Mouse (Mus musculus) embryonic fibroblast, embryonic 13.5 days (primary cell): ENCODE measurements at regions not wholly inside any gene's neighbourhood (a gene's known extent, or its start where the extent isn't known, plus 50 kb on each side); places are given as distances from the start of the nearest gene placed in this dataset.
A peak's percentile ranks its signal among the peaks of the same experiment; 100 is the strongest.

ENCODE experiments used
- H3K27ac ChIP-seq: 2 replicates; pipeline ENCODE4 v1.5.1; 2012; ENCODE audit warnings: low read length, control low read depth, inconsistent platforms; ENCODE audit not compliant: insufficient read depth
- H3K4me1 ChIP-seq: 2 replicates; pipeline ENCODE4 v1.6.1; 2011; ENCODE audit warnings: low read length; ENCODE audit not compliant: control insufficient read depth, insufficient read depth
- H3K4me3 ChIP-seq: 2 replicates; pipeline ENCODE4 v1.5.1; 2011; ENCODE audit warnings: mild to moderate bottlenecking, control low read depth, low read length; ENCODE audit not compliant: insufficient read depth
- CTCF ChIP-seq: IDR thresholded peaks from 2 replicates; pipeline ENCODE4 v1.5.1; 2011; ENCODE audit warnings: mild to moderate bottlenecking, control low read depth, low read length, moderate library complexity, borderline replicate concordance; ENCODE audit not compliant: insufficient read depth
- POLR2A ChIP-seq: IDR thresholded peaks from 2 replicates; pipeline ENCODE4 v1.6.1; 2011; ENCODE audit warnings: low read depth, mild to moderate bottlenecking, control low read depth, low read length, moderate library complexity

- H3K4me3 ChIP-seq, result no peak overlapping the region
- TF ChIP-seq CTCF, result no peak
- TF ChIP-seq POLR2A, result no peak
- no peaks in the 10 kb centered on the region for H3K4me1 ChIP-seq
- H3K27ac ChIP-seq, result no peak overlapping the region
These were observed 437.4 kb upstream of the 3110018I06Rik start for GRCm38 (mm10) chr12:107050891-107051635.

GRCm38 (mm10) chr12:107052136-107052535 lies 436.3 kb upstream of the 3110018I06Rik start:
- Histone ChIP-seq H3K4me3 (no peak overlapping the region), H3K27ac (no peak overlapping the region), H3K4me1 (no peaks in the 10 kb centered on the region)
- no peak for TF ChIP-seq POLR2A
- no peak for TF ChIP-seq CTCF

GRCm38 (mm10) chr12:107056553-107056952 lies 431.9 kb upstream of the 3110018I06Rik start:
- TF ChIP-seq CTCF, result no peak
- no peak for TF ChIP-seq POLR2A
- Histone ChIP-seq H3K4me1 (no peaks in the 10 kb centered on the region), H3K4me3 (no peak overlapping the region), H3K27ac (no peak overlapping the region)

GRCm38 (mm10) chr12:107060514-107060913 lies 427.9 kb upstream of the 3110018I06Rik start:
- Histone ChIP-seq H3K4me3 (no peak overlapping the region), H3K27ac (no peak overlapping the region), H3K4me1 (no peaks in the 10 kb centered on the region)
- TF ChIP-seq POLR2A (no peak), CTCF (no peak)

- no peaks in the 10 kb centered on the region; the same call in 1 of the 2 replicates for H3K4me1 ChIP-seq
- no peak overlapping the region for H3K27ac ChIP-seq
- H3K4me3 ChIP-seq, result no peak overlapping the region
- TF ChIP-seq POLR2A, result no peak
- no peak for TF ChIP-seq CTCF
These were observed 421.1 kb upstream of the 3110018I06Rik start for GRCm38 (mm10) chr12:107067346-107067745.

- Histone ChIP-seq H3K4me3 (no peak overlapping the region), H3K27ac (no peak overlapping the region), H3K4me1 (no peaks in the 10 kb centered on the region)
- TF ChIP-seq CTCF, result no peak
- TF ChIP-seq POLR2A, result no peak
These were observed 405.9 kb upstream of the 3110018I06Rik start for GRCm38 (mm10) chr12:107082541-107082940.

- H3K27ac ChIP-seq, result no peak overlapping the region
- TF ChIP-seq POLR2A (no peak), CTCF (no peak)
- H3K4me3 ChIP-seq, result no peak overlapping the region
- no peaks in the 10 kb centered on the region for H3K4me1 ChIP-seq
These were observed 403.1 kb upstream of the 3110018I06Rik start for GRCm38 (mm10) chr12:107085058-107085905.

GRCm38 (mm10) chr12:107085906-107086655 lies 402.4 kb upstream of the 3110018I06Rik start:
- TF ChIP-seq POLR2A, result no peak
- TF ChIP-seq CTCF, result 0 out of 2 replicates have a peak, but pooled peaks have one; percentile 13

GRCm38 (mm10) chr12:107092151-107092550 lies 396.3 kb upstream of the 3110018I06Rik start:
- Histone ChIP-seq H3K4me1 (no peaks in the 10 kb centered on the region), H3K4me3 (no peak overlapping the region), H3K27ac (no peak overlapping the region)
- TF ChIP-seq POLR2A (no peak), CTCF (no peak)

More at GRCm38 (mm10) chr12:107085906-107086655, 402.4 kb upstream of the 3110018I06Rik start:
- Histone ChIP-seq H3K27ac (no peak overlapping the region), H3K4me3 (no peak overlapping the region), H3K4me1 (no peaks in the 10 kb centered on the region)
